Mouse (Mus musculus) heart, adult 2 months (tissue): ENCODE data around the gene Trpv2.

Source experiments
- CTCF ChIP-seq: fragments of 200-600 bp; IDR thresholded peaks from 2 replicates; pipeline ENCODE4 v1.8.1; 2022; ENCODE audit warnings: antibody characterized with exemption, mild to moderate bottlenecking, moderate library complexity
- EP300 ChIP-seq: fragments of 200-500 bp; IDR thresholded peaks from 2 replicates; pipeline ENCODE4 v1.6.1; 2011; ENCODE audit warnings: low read depth, low read length, control low read depth; ENCODE audit not compliant: insufficient read depth
- POLR2A ChIP-seq: fragments of 200-500 bp; IDR thresholded peaks from 2 replicates; pipeline ENCODE4 v1.6.1; 2011; ENCODE audit warnings: mild to moderate bottlenecking, low read depth, low read length, control low read depth; ENCODE audit not compliant: insufficient read depth

DNA sequence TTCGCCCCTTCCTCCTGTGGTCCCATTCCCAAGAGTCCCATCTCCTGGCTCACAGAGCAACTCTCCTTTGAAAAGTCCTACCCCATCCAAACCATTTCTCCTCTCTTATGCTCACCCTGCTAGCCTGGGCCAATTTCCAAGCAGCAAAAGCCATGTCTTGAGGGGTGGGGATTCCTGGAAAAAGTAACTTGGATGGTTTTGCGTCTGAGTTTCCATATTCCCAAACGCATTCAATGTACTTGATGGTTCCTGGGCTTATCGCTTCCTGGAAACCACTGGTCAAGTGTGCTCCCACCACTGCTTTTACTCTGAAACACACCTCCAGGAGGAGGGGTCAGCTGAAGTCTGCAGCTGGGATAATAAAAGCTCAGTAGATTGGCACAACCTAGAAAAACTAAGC lies 64.1 kb downstream of the Trpv2 start:
- TF ChIP-seq CTCF, result no peak
- no peak for TF ChIP-seq POLR2A
- TF ChIP-seq EP300, result no peak
